Mouse (Mus musculus) MEL (cell line): ENCODE measurements around the gene Ptcra. TPM values are rescaled to one million over a fixed set of nuclear protein-coding genes. Genes with fewer than 3 reads are reported as not detected.

Source experiments
- DNase-seq: peaks from one replicate; pipeline ENCODE4 v3.0.0; 2011; ENCODE audit warnings: low read depth, low spot score
- H3K27ac ChIP-seq: 2 replicates; pipeline ENCODE4 v1.5.1; 2012; ENCODE audit warnings: low read depth, mild to moderate bottlenecking, control low read depth, low read length, moderate library complexity; ENCODE audit not compliant: control insufficient read depth
- H3K27me3 ChIP-seq, 2 experiments: fragments of 150-350 bp in 1 of 2; sonication (generic) in 1 of 2; 2 replicates each; pipeline ENCODE4 v1.6.1; 2012; ENCODE audit warnings: low read length in 2 of 2, mild to moderate bottlenecking in 2 of 2, improper control_type of control experiment in 1 of 2, moderate library complexity in 1 of 2; ENCODE audit not compliant: insufficient read depth in 2 of 2, control insufficient read depth in 1 of 2
- H3K36me3 ChIP-seq, 2 experiments: 2 replicates each; pipeline ENCODE4 v1.6.1; 2012 to 2014; ENCODE audit warnings: low read length in 2 of 2, improper control_type of control experiment in 1 of 2, inconsistent platforms in 1 of 2, mild to moderate bottlenecking in 1 of 2; ENCODE audit not compliant: insufficient read depth in 2 of 2, control insufficient read depth in 1 of 2
- H3K4me1 ChIP-seq, 2 experiments: fragments of 150-350 bp in 1 of 2; sonication (generic) in 1 of 2; 2 replicates each; pipeline ENCODE4 v1.6.1; 2012; ENCODE audit warnings: low read length in 2 of 2, improper control_type of control experiment in 1 of 2, mild to moderate bottlenecking in 1 of 2; ENCODE audit not compliant: insufficient read depth in 2 of 2, control insufficient read depth in 1 of 2
- H3K4me3 ChIP-seq, 2 experiments: fragments of 150-350 bp in 1 of 2; sonication (generic) in 1 of 2; 2 replicates each; pipeline ENCODE4 v1.5.1; 2012; ENCODE audit warnings: low read depth in 2 of 2, low read length in 2 of 2, mild to moderate bottlenecking in 2 of 2, moderate library complexity in 2 of 2, control low read depth in 1 of 2, improper control_type of control experiment in 1 of 2; ENCODE audit not compliant: control insufficient read depth in 1 of 2, insufficient read depth in 1 of 2
- H3K79me2 ChIP-seq: 2 replicates; pipeline ENCODE4 v1.6.1; 2012; ENCODE audit warnings: mild to moderate bottlenecking, low read length, moderate library complexity; ENCODE audit not compliant: control insufficient read depth, poor library complexity, insufficient read depth
- H3K9ac ChIP-seq: 2 replicates; pipeline ENCODE4 v1.6.1; 2012; ENCODE audit warnings: low read depth, mild to moderate bottlenecking, control low read depth, low read length, moderate library complexity; ENCODE audit not compliant: control insufficient read depth, poor library complexity, severe bottlenecking
- H3K9me3 ChIP-seq: fragments of 150-350 bp; sonication (generic); replicated peaks from 2 replicates; pipeline ENCODE4 v1.6.1; 2012; ENCODE audit warnings: mild to moderate bottlenecking, low read length, improper control_type of control experiment, moderate library complexity; ENCODE audit not compliant: insufficient read depth
- CHD1 ChIP-seq: IDR thresholded peaks from 2 replicates; pipeline ENCODE4 v1.6.1; 2012; ENCODE audit warnings: low read depth, mild to moderate bottlenecking, inconsistent platforms, low read length, improper control_type of control experiment
- CTCF ChIP-seq, 3 experiments: IDR thresholded peaks in 2 of 3; conservative IDR thresholded peaks in 1 of 3; 2 replicates each; pipeline ENCODE4 v1.5.1; 2011 to 2012; ENCODE audit warnings: low read length in 3 of 3, low read depth in 2 of 3, mild to moderate bottlenecking in 2 of 3, improper control_type of control experiment in 1 of 3, inconsistent platforms in 1 of 3, mixed read lengths in 1 of 3, moderate library complexity in 1 of 3; ENCODE audit not compliant: control insufficient read depth in 1 of 3, insufficient read depth in 1 of 3, poor library complexity in 1 of 3, severe bottlenecking in 1 of 3
- ELF1 ChIP-seq: IDR thresholded peaks from 2 replicates; pipeline ENCODE4 v1.6.1; 2014; ENCODE audit warnings: low read depth, mild to moderate bottlenecking, inconsistent platforms, low read length, improper control_type of control experiment, moderate library complexity
- EP300 ChIP-seq, 2 experiments: IDR thresholded peaks; 2 replicates each; pipeline ENCODE4 v1.6.1; 2011; ENCODE audit warnings: improper control_type of control experiment in 2 of 2, low read length in 2 of 2, low read depth in 1 of 2, mild to moderate bottlenecking in 1 of 2
- GABPA ChIP-seq: IDR thresholded peaks from 2 replicates; pipeline ENCODE4 v1.6.1; 2012; ENCODE audit warnings: low read depth, mild to moderate bottlenecking, inconsistent platforms, low read length, improper control_type of control experiment, moderate library complexity
- KAT2A ChIP-seq: conservative IDR thresholded peaks from 2 replicates; pipeline ENCODE4 v1.6.1; 2012; ENCODE audit warnings: low read depth, low read length, improper control_type of control experiment, inconsistent platforms
- MAFK ChIP-seq: IDR thresholded peaks from 2 replicates; pipeline ENCODE4 v1.6.1; 2011; ENCODE audit warnings: low read depth, mild to moderate bottlenecking, low read length, improper control_type of control experiment, borderline replicate concordance
- MYC ChIP-seq: IDR thresholded peaks from 2 replicates; pipeline ENCODE4 v1.6.1; 2011; ENCODE audit warnings: low read depth, mild to moderate bottlenecking, low read length, improper control_type of control experiment, moderate library complexity
- NELFE ChIP-seq: IDR thresholded peaks from 2 replicates; pipeline ENCODE4 v1.6.1; 2011; ENCODE audit warnings: low read depth, low read length, improper control_type of control experiment
- NRF1 ChIP-seq: IDR thresholded peaks from 2 replicates; pipeline ENCODE4 v1.6.1; 2014; ENCODE audit warnings: low read depth, mild to moderate bottlenecking, inconsistent platforms, low read length, improper control_type of control experiment, moderate library complexity; ENCODE audit not compliant: poor library complexity, insufficient read depth, severe bottlenecking
- SIN3A ChIP-seq: IDR thresholded peaks from 2 replicates; pipeline ENCODE4 v1.6.1; 2012; ENCODE audit warnings: low read length, improper control_type of control experiment, inconsistent platforms
- SMC3 ChIP-seq: IDR thresholded peaks from 2 replicates; pipeline ENCODE4 v1.6.1; 2011; ENCODE audit warnings: low read depth, low read length, improper control_type of control experiment
- TAL1 ChIP-seq: IDR thresholded peaks from 2 replicates; pipeline ENCODE4 v1.6.1; 2012; ENCODE audit warnings: mild to moderate bottlenecking, inconsistent platforms, low read length, moderate library complexity, mixed read lengths
- TBP ChIP-seq: IDR thresholded peaks from 2 replicates; pipeline ENCODE4 v1.8.0; 2011; ENCODE audit warnings: low read depth, low read length, improper control_type of control experiment
- TCF12 ChIP-seq: IDR thresholded peaks from 2 replicates; pipeline ENCODE4 v1.6.1; 2014; ENCODE audit warnings: low read depth, mild to moderate bottlenecking, inconsistent platforms, low read length, improper control_type of control experiment, moderate library complexity
- ZC3H11A ChIP-seq: IDR thresholded peaks from 2 replicates; pipeline ENCODE4 v1.6.1; 2012; ENCODE audit warnings: low read depth, mild to moderate bottlenecking, inconsistent platforms, low read length, improper control_type of control experiment
- ZMIZ1 ChIP-seq: IDR thresholded peaks from 2 replicates; pipeline ENCODE4 v1.6.1; 2012; ENCODE audit warnings: low read depth, mild to moderate bottlenecking, inconsistent platforms, low read length, improper control_type of control experiment, moderate library complexity
- ZNF384 ChIP-seq: IDR thresholded peaks from 2 replicates; pipeline ENCODE4 v1.6.1; 2012; ENCODE audit warnings: low read depth, mild to moderate bottlenecking, inconsistent platforms, low read length, improper control_type of control experiment
- polyA plus RNA-seq, 2 experiments: library from polyadenylated mRNA; stranded (reverse) in 1 of 2; unstranded in 1 of 2; fragments of >175 nt in 1 of 2; fragments of >200 nt in 1 of 2; gene quantifications; 2 replicates each; pipeline versions ENCODE4 v1.2.1 to v1.2.4; 2012; ENCODE audit warnings: low replicate concordance in 2 of 2, low read depth in 1 of 2; ENCODE audit not compliant: insufficient read length in 2 of 2, insufficient read depth in 1 of 2, missing spikeins in 1 of 2
- total RNA-seq: library from RNA; depleted of rRNA; stranded (reverse); fragments of 300-350 nt; gene quantifications from 2 replicates; pipeline ENCODE4 v1.2.3, GENCODE M21; 2012

The Ptcra gene
- total and polyA plus RNA-seq, 3 experiments = 1.7 to 1.8 TPM; not detected in 1

- Histone ChIP-seq H3K9ac (no peak overlapping the region), H3K27me3 (no peaks in the 10 kb centered on the region), H3K4me1 (no peaks in the 10 kb centered on the region), H3K79me2 (no peaks in the 10 kb centered on the region), H3K9me3 (no peaks in the 10 kb centered on the region), H3K4me3 (no peak overlapping the region), H3K36me3 (no peaks in the 10 kb centered on the region), H3K27ac (no peak overlapping the region)
- TF ChIP-seq GABPA (no peak), CHD1 (no peak), MYC (no peak), NELFE (no peak), TCF12 (no peak), KAT2A (no peak), ZMIZ1 (no peak), SMC3 (no peak), ELF1 (no peak), ZNF384 (no peak), MAFK (no peak), TBP (no peak), ZC3H11A (no peak), TAL1 (no peak), SIN3A (no peak), EP300 (IDR thresholded peaks at IDR 0.05; ENCODE audit: low read depth in 1 of 2, low read length in 2 of 2) (no peak), NRF1 (no peak)
- no peak for DNase-seq
Observed at GRCm38 (mm10) chr17:46721077-46721476, 42.4 kb downstream of the Ptcra start.

GRCm38 (mm10) chr17:46714756-46715481 is 48.6 kb downstream of the Ptcra start:
- Histone ChIP-seq H3K4me3 (no peak overlapping the region), H3K27ac (no peak overlapping the region), H3K9ac (no peak overlapping the region), H3K36me3 (peaks cover 4 to 6% of the 10 kb centered on the region in 2 experiments), H3K9me3 (no peaks in the 10 kb centered on the region), H3K4me1 (peaks cover 0 to 16% of the 10 kb centered on the region in 2 experiments; a peak in 2 of 4 replicates), H3K79me2 (peaks cover 21% of the 10 kb centered on the region), H3K27me3 (no peaks in the 10 kb centered on the region)
- DNase-seq = no peak
- TF ChIP-seq ZMIZ1 (no peak), CTCF (IDR thresholded peaks at IDR 0.05 in 2 of 3, conservative IDR thresholded peaks at IDR 0.05 in 1 of 3; ENCODE audit: control insufficient read depth in 1 of 3, insufficient read depth in 1 of 3, low read depth in 2 of 3, low read length in 3 of 3, poor library complexity in 1 of 3, severe bottlenecking in 1 of 3) (peak in 1 of 3 experiments; percentile 24; a peak in 2 of 6 replicates)
